Mouse (Mus musculus) hindbrain, embryonic 11.5 days (tissue): ENCODE results near the gene Slc24a2. TPM values are rescaled to one million over a fixed set of nuclear protein-coding genes. Genes with fewer than 3 reads are reported as not detected.

Experiments
- ATAC-seq: fragments of 200-750 bp; cut with Nextera tagmentation; 2 replicates; pipeline ENCODE4 v1.8.0; 2017; ENCODE audit warnings: mild to moderate bottlenecking, moderate TSS enrichment, moderate library complexity; ENCODE audit not compliant: low FRiP score
- DNase-seq: peaks from one replicate; pipeline ENCODE4 v3.0.0-alpha.2; 2015; ENCODE audit warnings: low spot score
- H3K27ac ChIP-seq: fragments of 300-500 bp; sonication (generic); 2 replicates; pipeline ENCODE4 v1.5.1; 2014; ENCODE audit warnings: mild to moderate bottlenecking, low read depth, low read length
- H3K27me3 ChIP-seq: fragments of 300-500 bp; sonication (generic); 2 replicates; pipeline ENCODE4 v1.6.1; 2014; ENCODE audit warnings: mild to moderate bottlenecking, low read length, moderate library complexity, mixed read lengths; ENCODE audit not compliant: control insufficient read depth, insufficient read depth
- H3K36me3 ChIP-seq: fragments of 300-500 bp; sonication (generic); 2 replicates; pipeline ENCODE4 v1.6.1; 2014; ENCODE audit warnings: mild to moderate bottlenecking, low read length, moderate library complexity, mixed read lengths; ENCODE audit not compliant: control insufficient read depth, insufficient read depth
- H3K4me1 ChIP-seq: fragments of 300-500 bp; sonication (generic); replicated peaks from 2 replicates; pipeline ENCODE4 v1.6.1; 2014; ENCODE audit warnings: low read length, mixed read lengths; ENCODE audit not compliant: control insufficient read depth, insufficient read depth
- H3K4me2 ChIP-seq: fragments of 300-500 bp; sonication (generic); replicated peaks from 2 replicates; pipeline ENCODE4 v1.6.1; 2014; ENCODE audit warnings: mild to moderate bottlenecking, low read depth, low read length
- H3K4me3 ChIP-seq: fragments of 300-500 bp; sonication (generic); 2 replicates; pipeline ENCODE4 v1.5.1; 2014; ENCODE audit warnings: low read depth, low read length
- H3K9ac ChIP-seq: fragments of 300-500 bp; sonication (generic); 2 replicates; pipeline ENCODE4 v1.6.1; 2014; ENCODE audit warnings: low read depth, low read length
- H3K9me3 ChIP-seq: fragments of 300-500 bp; sonication (generic); 2 replicates; pipeline ENCODE4 v1.6.1; 2016; ENCODE audit warnings: low read length; ENCODE audit not compliant: control insufficient read depth
- WGBS: fragments of 180-500 bp; shearing (Covaris S2); extraction: QIAGEN DNeasy Blood & Tissue Kit; methylation state at CpG from one replicate; pipeline ENCODE4 v1.1.7; 2014; 5-methylcytosine and 5-hydroxymethylcytosine counted together
- polyA plus RNA-seq: library from polyadenylated mRNA; unstranded; fragments of >200 nt; fragmentation: Nextera tagmentation; extraction: Ambion mirVana; gene quantifications from 2 replicates; pipeline ENCODE4 v1.2.1, GENCODE M21; 2014

Gene Slc24a2
- polyA plus RNA-seq, 1 experiment from 2014 or later = 0.36 TPM

- H3K4me2 ChIP-seq = no peak overlapping the region
- H3K4me1 ChIP-seq = no peaks in the 10 kb centered on the region
- no peaks in the 10 kb centered on the region for H3K36me3 ChIP-seq
- no peak overlapping the region for H3K4me3 ChIP-seq
- WGBS = 84% methylated on average over 3 of the region's 3 CpGs
- H3K27me3 ChIP-seq = no peaks in the 10 kb centered on the region
- no peak for ATAC-seq
- DNase-seq = no peak
- no peak overlapping the region for H3K27ac ChIP-seq
- no peaks in the 10 kb centered on the region for H3K9me3 ChIP-seq
- no peak overlapping the region for H3K9ac ChIP-seq
These were observed 162.2 kb downstream of the Slc24a2 start for GRCm38 (mm10) chr4:87068121-87068520.

GRCm38 (mm10) chr4:87065227-87065626 is 165.1 kb downstream of the Slc24a2 start:
- H3K4me3 ChIP-seq = no peak overlapping the region
- H3K27me3 ChIP-seq = no peaks in the 10 kb centered on the region
- no peaks in the 10 kb centered on the region for H3K4me1 ChIP-seq
- no peaks in the 10 kb centered on the region for H3K9me3 ChIP-seq
- ATAC-seq (no peak), DNase-seq (no peak)
- H3K4me2 ChIP-seq = no peak overlapping the region
- WGBS = 81% methylated on average over 5 of the region's 5 CpGs
- no peak overlapping the region for H3K27ac ChIP-seq
- H3K36me3 ChIP-seq = no peaks in the 10 kb centered on the region
- H3K9ac ChIP-seq = no peak overlapping the region

- ATAC-seq (no peak), DNase-seq (no peak)
- Histone ChIP-seq H3K4me2 (no peak overlapping the region), H3K4me1 (no peaks in the 10 kb centered on the region), H3K9ac (no peak overlapping the region), H3K27ac (no peak overlapping the region), H3K4me3 (no peak overlapping the region), H3K36me3 (no peaks in the 10 kb centered on the region), H3K27me3 (no peaks in the 10 kb centered on the region), H3K9me3 (no peaks in the 10 kb centered on the region)
- 89% methylated on average over 2 of the region's 2 CpGs for WGBS
These were observed 165.7 kb downstream of the Slc24a2 start for GRCm38 (mm10) chr4:87064561-87064960.

GRCm38 (mm10) chr4:87062771-87063253 is 167.5 kb downstream of the Slc24a2 start:
- no peak for ATAC-seq
- no peaks in the 10 kb centered on the region for H3K9me3 ChIP-seq
- no peak overlapping the region for H3K9ac ChIP-seq
- WGBS = 75% methylated on average over 6 of the region's 6 CpGs
- H3K36me3 ChIP-seq = no peaks in the 10 kb centered on the region
- no peak overlapping the region for H3K27ac ChIP-seq
- H3K4me2 ChIP-seq = no peak overlapping the region
- no peak overlapping the region for H3K4me3 ChIP-seq
- no peak for DNase-seq
- no peaks in the 10 kb centered on the region for H3K27me3 ChIP-seq
- no peaks in the 10 kb centered on the region for H3K4me1 ChIP-seq

GRCm38 (mm10) chr4:87061696-87062095 is 168.6 kb downstream of the Slc24a2 start:
- Histone ChIP-seq H3K4me2 (no peak overlapping the region), H3K27ac (no peak overlapping the region), H3K4me1 (no peaks in the 10 kb centered on the region), H3K36me3 (no peaks in the 10 kb centered on the region), H3K9ac (no peak overlapping the region), H3K9me3 (no peaks in the 10 kb centered on the region), H3K4me3 (no peak overlapping the region), H3K27me3 (no peaks in the 10 kb centered on the region)
- 81% methylated on average over 2 of the region's 2 CpGs for WGBS
- DNase-seq (no peak), ATAC-seq (no peak)

GRCm38 (mm10) chr4:87057572-87057971 is 172.7 kb downstream of the Slc24a2 start:
- Histone ChIP-seq H3K4me3 (no peak overlapping the region), H3K27me3 (no peaks in the 10 kb centered on the region), H3K9ac (no peak overlapping the region), H3K27ac (no peak overlapping the region), H3K9me3 (no peaks in the 10 kb centered on the region), H3K36me3 (no peaks in the 10 kb centered on the region), H3K4me2 (no peak overlapping the region), H3K4me1 (no peaks in the 10 kb centered on the region)
- ATAC-seq (no peak), DNase-seq (no peak)
- 73% methylated on average over 3 of the region's 3 CpGs for WGBS

GRCm38 (mm10) chr4:87055768-87056167 is 174.5 kb downstream of the Slc24a2 start:
- no peak overlapping the region for H3K9ac ChIP-seq
- no peak overlapping the region for H3K27ac ChIP-seq
- ATAC-seq (no peak), DNase-seq (no peak)
- no peaks in the 10 kb centered on the region for H3K36me3 ChIP-seq
- H3K4me2 ChIP-seq = no peak overlapping the region
- no peak overlapping the region for H3K4me3 ChIP-seq
- no peaks in the 10 kb centered on the region for H3K4me1 ChIP-seq
- WGBS = 87% methylated on average over 7 of the region's 7 CpGs
- no peaks in the 10 kb centered on the region for H3K9me3 ChIP-seq
- no peaks in the 10 kb centered on the region for H3K27me3 ChIP-seq

GRCm38 (mm10) chr4:87052881-87053280 is 177.4 kb downstream of the Slc24a2 start:
- Histone ChIP-seq H3K9me3 (no peaks in the 10 kb centered on the region), H3K27ac (no peak overlapping the region), H3K4me3 (no peak overlapping the region), H3K36me3 (no peaks in the 10 kb centered on the region), H3K9ac (no peak overlapping the region), H3K27me3 (no peaks in the 10 kb centered on the region), H3K4me1 (no peaks in the 10 kb centered on the region), H3K4me2 (no peak overlapping the region)
- 93% methylated on average over 5 of the region's 5 CpGs for WGBS
- DNase-seq (no peak), ATAC-seq (no peak)

- ATAC-seq (no peak), DNase-seq (no peak)
- Histone ChIP-seq H3K4me2 (no peak overlapping the region), H3K9me3 (no peaks in the 10 kb centered on the region), H3K36me3 (no peaks in the 10 kb centered on the region), H3K9ac (no peak overlapping the region), H3K27me3 (no peaks in the 10 kb centered on the region), H3K4me1 (no peaks in the 10 kb centered on the region), H3K27ac (no peak overlapping the region), H3K4me3 (no peak overlapping the region)
- WGBS = 87% methylated on average over 3 of the region's 3 CpGs
These were observed 181.2 kb downstream of the Slc24a2 start for GRCm38 (mm10) chr4:87049061-87049460.
